Mouse (Mus musculus): Measurements from ENCODE around the gene Asb2. TPM values are rescaled to one million over a fixed set of nuclear protein-coding genes. Genes with fewer than 3 reads are reported as not detected.

Gene Asb2
- total and polyA plus RNA-seq, 3 experiments: 3.0 to 5.3 (median 4.1) TPM

DNA sequence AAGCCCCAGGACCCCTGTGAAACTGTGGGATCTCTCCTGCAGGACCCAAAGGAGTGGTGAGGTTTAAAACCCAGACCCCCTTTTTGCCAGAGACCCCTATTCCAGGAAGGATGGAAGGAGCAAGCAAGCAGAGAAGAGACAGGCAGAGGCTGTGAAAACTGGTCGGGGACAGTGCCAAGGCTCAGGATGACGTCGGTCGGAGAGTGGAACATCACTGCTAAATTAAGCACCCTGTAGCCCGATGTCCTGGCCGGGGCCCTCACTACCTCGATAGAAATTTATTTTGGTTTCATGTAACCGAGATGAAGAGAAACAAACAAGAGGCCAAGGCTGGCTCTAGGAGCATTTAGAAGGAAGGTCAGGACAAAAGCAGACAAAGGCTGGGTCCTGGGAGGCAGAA lies 2.4 kb upstream of the Asb2 start:
- Histone ChIP-seq H3K9ac (ENCODE audit: insufficient read depth, low read depth) (no peak overlapping the region), H3K36me3 (replicated peaks in 1 of 2; ENCODE audit: control insufficient read depth in 1 of 2, insufficient read depth in 1 of 2, low read length in 1 of 2) (no peaks in the 10 kb centered on the region), H3K27me3 (replicated peaks) (peaks cover 2% of the 10 kb centered on the region), H3K4me1 (ENCODE audit: control insufficient read depth in 1 of 2, insufficient read depth in 2 of 2) (peaks cover 23 to 54% of the 10 kb centered on the region in 2 experiments), H3K79me2 (replicated peaks; ENCODE audit: control insufficient read depth, extremely low read depth, insufficient read depth, poor library complexity, severe bottlenecking) (no peaks in the 10 kb centered on the region), H3K4me3 (replicated peaks in 1 of 3; ENCODE audit: low read depth in 2 of 3, low read length in 2 of 3, poor library complexity in 1 of 3) (peak overlapping the region in 1 of 3 experiments; percentile 4), H3K4me2 (ENCODE audit: insufficient read depth, low read depth, poor library complexity, severe bottlenecking) (peak overlapping the region; percentile 35), H3K27ac (ENCODE audit: insufficient read depth, low read depth) (no peak overlapping the region), H3K9me3 (replicated peaks; ENCODE audit: low read length) (peaks cover 4% of the 10 kb centered on the region)
- in situ Hi-C loops (cut with MboI; ENCODE audit: low pct_ligation_motif_present, low pct_unique_long_range_greater_than_20kb, low sequenced_read_pairs) (no loop called here), dilution Hi-C loops (cut with MboI; ENCODE audit: extremely low pct_ligation_motif_present, extremely low pct_unique_long_range_greater_than_20kb, low sequenced_read_pairs) (no loop called here)
- TF ChIP-seq EP300 (IDR thresholded peaks at IDR 0.05; ENCODE audit: low read length) (no peak), USF2 (conservative IDR thresholded peaks at IDR 0.05; ENCODE audit: low read depth, low read length) (no peak), NELFE (IDR thresholded peaks at IDR 0.05; ENCODE audit: low read depth, low read length) (no peak), ETS1 (conservative IDR thresholded peaks at IDR 0.05; ENCODE audit: low read depth, low read length) (no peak), CTCF (conservative IDR thresholded peaks at IDR 0.05 in 1 of 2, IDR thresholded peaks at IDR 0.05 in 1 of 2; ENCODE audit: low read depth in 2 of 2, low read length in 2 of 2) (no peak), MEF2A (IDR thresholded peaks at IDR 0.05; ENCODE audit: borderline replicate concordance, low read depth, low read length) (no peak)
- DNase-seq (ENCODE audit: extremely low read depth): no peak

DNA sequence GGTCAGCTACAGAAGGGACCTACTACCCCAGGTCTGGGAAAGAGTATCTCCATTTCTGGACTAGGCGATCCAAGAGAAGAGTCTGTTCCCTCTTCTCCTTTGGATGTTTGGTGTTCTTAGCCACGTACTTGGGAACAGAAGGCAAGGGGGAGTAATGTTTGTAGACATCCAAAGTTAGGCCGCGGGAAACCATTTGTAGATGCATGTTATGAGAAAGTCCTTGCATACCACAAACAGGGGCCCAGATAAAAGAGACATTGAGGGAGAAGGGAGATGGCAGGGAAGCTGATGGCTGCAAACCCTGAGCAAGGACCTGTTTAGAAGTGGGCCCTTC lies 581 bp upstream of the Asb2 start:
- Histone ChIP-seq H3K4me1 (ENCODE audit: control insufficient read depth in 1 of 2, insufficient read depth in 2 of 2) (peaks cover 21 to 41% of the 10 kb centered on the region in 2 experiments), H3K9me3 (replicated peaks; ENCODE audit: low read length) (peaks cover 8% of the 10 kb centered on the region), H3K4me3 (replicated peaks in 1 of 3; ENCODE audit: low read depth in 2 of 3, low read length in 2 of 3, poor library complexity in 1 of 3) (no peak overlapping the region), H3K4me2 (ENCODE audit: insufficient read depth, low read depth, poor library complexity, severe bottlenecking) (no peak overlapping the region), H3K36me3 (replicated peaks in 1 of 2; ENCODE audit: control insufficient read depth in 1 of 2, insufficient read depth in 1 of 2, low read length in 1 of 2) (no peaks in the 10 kb centered on the region), H3K27ac (ENCODE audit: insufficient read depth, low read depth) (no peak overlapping the region), H3K9ac (ENCODE audit: insufficient read depth, low read depth) (no peak overlapping the region), H3K79me2 (replicated peaks; ENCODE audit: control insufficient read depth, extremely low read depth, insufficient read depth, poor library complexity, severe bottlenecking) (no peaks in the 10 kb centered on the region), H3K27me3 (replicated peaks) (peaks cover 2% of the 10 kb centered on the region)
- TF ChIP-seq RCOR1 (conservative IDR thresholded peaks at IDR 0.05; ENCODE audit: low read depth, low read length) (no peak), CTCF (conservative IDR thresholded peaks at IDR 0.05 in 1 of 2, IDR thresholded peaks at IDR 0.05 in 1 of 2; ENCODE audit: low read depth in 2 of 2, low read length in 2 of 2) (no peak), CHD1 (IDR thresholded peaks at IDR 0.05; ENCODE audit: low read depth, low read length) (no peak), BHLHE40 (IDR thresholded peaks at IDR 0.05; ENCODE audit: low read depth, low read length) (no peak), MAX (IDR thresholded peaks at IDR 0.05; ENCODE audit: low read length) (no peak), MAFK (IDR thresholded peaks at IDR 0.05; ENCODE audit: insufficient replicate concordance, low read length) (no peak), SIN3A (IDR thresholded peaks at IDR 0.05; ENCODE audit: low read length) (no peak), MAZ (IDR thresholded peaks at IDR 0.05; ENCODE audit: low read depth, low read length) (no peak), ZNF384 (IDR thresholded peaks at IDR 0.05; ENCODE audit: low read depth, low read length) (no peak), MXI1 (IDR thresholded peaks at IDR 0.05; ENCODE audit: low read depth, low read length) (no peak), ZMIZ1 (IDR thresholded peaks at IDR 0.05; ENCODE audit: low read depth, low read length) (no peak), HCFC1 (IDR thresholded peaks at IDR 0.05; ENCODE audit: low read depth, low read length) (no peak), SMC3 (IDR thresholded peaks at IDR 0.05; ENCODE audit: low read depth, low read length) (no peak), TCF12 (IDR thresholded peaks at IDR 0.05; ENCODE audit: low read depth, low read length) (no peak), ZKSCAN1 (IDR thresholded peaks at IDR 0.05; ENCODE audit: borderline replicate concordance, low read depth, low read length) (no peak)
- in situ Hi-C loops (cut with MboI; ENCODE audit: low pct_ligation_motif_present, low pct_unique_long_range_greater_than_20kb, low sequenced_read_pairs): no loop called here
- no peak for DNase-seq (ENCODE audit: extremely low read depth)
- dilution Hi-C loops (cut with MboI; ENCODE audit: extremely low pct_ligation_motif_present, extremely low pct_unique_long_range_greater_than_20kb, low sequenced_read_pairs): no loop called here
